Mouse (Mus musculus): Measurements from ENCODE around the gene Fzd4. TPM values are rescaled to one million over a fixed set of nuclear protein-coding genes. Genes with fewer than 3 reads are reported as not detected.

The Fzd4 gene
- total and polyA plus RNA-seq, 3 experiments, result 0.04 to 0.13 (median 0.04) TPM

DNA sequence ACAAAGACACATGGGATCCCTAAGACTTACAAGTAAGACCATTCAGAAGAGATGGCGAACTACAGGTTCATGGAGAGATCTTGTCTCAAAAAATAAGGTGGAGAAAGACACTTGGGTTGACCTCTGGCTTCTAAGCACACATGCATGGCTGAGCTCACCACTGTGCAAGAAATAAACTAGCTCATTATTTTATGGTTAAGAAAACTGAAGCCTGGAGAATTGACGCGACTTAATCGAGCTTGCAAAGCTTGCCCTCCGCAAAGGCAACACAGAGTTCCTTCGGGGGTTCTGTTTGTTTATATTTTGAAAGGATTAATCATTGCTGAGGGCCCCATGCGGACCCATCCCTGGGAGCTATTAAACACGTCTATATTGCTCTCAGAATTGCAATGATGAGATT is 18.5 kb downstream of the Fzd4 start:
- 0 out of 4 replicates have a peak, but pooled peaks cover 0 to 3% of the 10 kb centered on the region in 2 experiments for H3K4me1 ChIP-seq (ENCODE audit: control insufficient read depth in 1 of 2, insufficient read depth in 2 of 2)
- no peaks in the 10 kb centered on the region for H3K27me3 ChIP-seq (replicated peaks)
- no peaks in the 10 kb centered on the region for H3K36me3 ChIP-seq (replicated peaks in 1 of 2; ENCODE audit: control insufficient read depth in 1 of 2, insufficient read depth in 1 of 2, low read length in 1 of 2)
- H3K9me3 ChIP-seq (replicated peaks; ENCODE audit: low read length), result no peaks in the 10 kb centered on the region
- in situ Hi-C loops (cut with MboI; ENCODE audit: low pct_ligation_motif_present, low pct_unique_long_range_greater_than_20kb, low sequenced_read_pairs), result loop anchor here (10.0 kb wide), 1 partner anchor 58 kb away; no protein-coding TSS in a partner anchor
- H3K79me2 ChIP-seq (replicated peaks; ENCODE audit: control insufficient read depth, extremely low read depth, insufficient read depth, poor library complexity, severe bottlenecking), result no peaks in the 10 kb centered on the region
- no peak for DNase-seq (ENCODE audit: extremely low read depth)
- dilution Hi-C loops (cut with MboI; ENCODE audit: extremely low pct_ligation_motif_present, extremely low pct_unique_long_range_greater_than_20kb, low sequenced_read_pairs), result no loop called here
- TF ChIP-seq MAFK (IDR thresholded peaks at IDR 0.05; ENCODE audit: insufficient replicate concordance, low read length), result no peak
- no peak for TF ChIP-seq ZMIZ1 (IDR thresholded peaks at IDR 0.05; ENCODE audit: low read depth, low read length)
- TF ChIP-seq ZNF384 (IDR thresholded peaks at IDR 0.05; ENCODE audit: low read depth, low read length), result no peak
- no peak for TF ChIP-seq RCOR1 (conservative IDR thresholded peaks at IDR 0.05; ENCODE audit: low read depth, low read length)
- TF ChIP-seq MYC (IDR thresholded peaks at IDR 0.05; ENCODE audit: low read depth, low read length), result no peak
- TF ChIP-seq IRF4 (IDR thresholded peaks at IDR 0.05; ENCODE audit: low read depth, low read length), result no peak
- no peak for TF ChIP-seq PAX5 (IDR thresholded peaks at IDR 0.05; ENCODE audit: low read length)
- no peak for TF ChIP-seq SIN3A (IDR thresholded peaks at IDR 0.05; ENCODE audit: low read length)
- no peak for TF ChIP-seq NRF1 (IDR thresholded peaks at IDR 0.05; ENCODE audit: low read depth, low read length)
- no peak for TF ChIP-seq E2F4 (IDR thresholded peaks at IDR 0.05; ENCODE audit: insufficient replicate concordance, low read depth, low read length)
- TF ChIP-seq NELFE (IDR thresholded peaks at IDR 0.05; ENCODE audit: low read depth, low read length), result no peak
- TF ChIP-seq BHLHE40 (IDR thresholded peaks at IDR 0.05; ENCODE audit: low read depth, low read length), result no peak
- TF ChIP-seq MXI1 (IDR thresholded peaks at IDR 0.05; ENCODE audit: low read depth, low read length), result no peak
- TF ChIP-seq POLR2AphosphoS2 (IDR thresholded peaks at IDR 0.05; ENCODE audit: low read depth, low read length), result no peak
- no peak for TF ChIP-seq ZKSCAN1 (IDR thresholded peaks at IDR 0.05; ENCODE audit: borderline replicate concordance, low read depth, low read length)
- no peak for TF ChIP-seq MAX (IDR thresholded peaks at IDR 0.05; ENCODE audit: low read length)
- no peak for TF ChIP-seq POLR2A (IDR thresholded peaks at IDR 0.05; ENCODE audit: low read depth, low read length)
- TF ChIP-seq KAT2A (IDR thresholded peaks at IDR 0.05; ENCODE audit: insufficient replicate concordance, low read length), result no peak
- TF ChIP-seq TBP (conservative IDR thresholded peaks at IDR 0.05; ENCODE audit: low read depth, low read length), result no peak
- TF ChIP-seq CHD2 (IDR thresholded peaks at IDR 0.05; ENCODE audit: low read length), result no peak
- no peak overlapping the region for H3K27ac ChIP-seq (ENCODE audit: insufficient read depth, low read depth)
- H3K4me2 ChIP-seq (ENCODE audit: insufficient read depth, low read depth, poor library complexity, severe bottlenecking), result no peak overlapping the region
- no peak overlapping the region for H3K9ac ChIP-seq (ENCODE audit: insufficient read depth, low read depth)
- no peak overlapping the region for H3K4me3 ChIP-seq (replicated peaks in 1 of 3; ENCODE audit: low read depth in 2 of 3, low read length in 2 of 3, poor library complexity in 1 of 3)

- Histone ChIP-seq H3K4me1 (ENCODE audit: control insufficient read depth in 1 of 2, insufficient read depth in 2 of 2) (0 out of 4 replicates have a peak, but pooled peaks cover 0 to 3% of the 10 kb centered on the region in 2 experiments), H3K4me2 (ENCODE audit: insufficient read depth, low read depth, poor library complexity, severe bottlenecking) (no peak overlapping the region), H3K9me3 (replicated peaks; ENCODE audit: low read length) (no peaks in the 10 kb centered on the region), H3K79me2 (replicated peaks; ENCODE audit: control insufficient read depth, extremely low read depth, insufficient read depth, poor library complexity, severe bottlenecking) (no peaks in the 10 kb centered on the region), H3K4me3 (replicated peaks in 1 of 3; ENCODE audit: low read depth in 2 of 3, low read length in 2 of 3, poor library complexity in 1 of 3) (no peak overlapping the region), H3K9ac (ENCODE audit: insufficient read depth, low read depth) (no peak overlapping the region), H3K36me3 (replicated peaks in 1 of 2; ENCODE audit: control insufficient read depth in 1 of 2, insufficient read depth in 1 of 2, low read length in 1 of 2) (no peaks in the 10 kb centered on the region), H3K27me3 (replicated peaks) (no peaks in the 10 kb centered on the region), H3K27ac (ENCODE audit: insufficient read depth, low read depth) (no peak overlapping the region)
- in situ Hi-C loops (cut with MboI; ENCODE audit: low pct_ligation_motif_present, low pct_unique_long_range_greater_than_20kb, low sequenced_read_pairs), result loop anchor here (10.0 kb wide), 1 partner anchor 58 kb away; no protein-coding TSS in a partner anchor
- TF ChIP-seq RAD21 (IDR thresholded peaks at IDR 0.05; ENCODE audit: low read depth, low read length) (no peak), ZNF384 (IDR thresholded peaks at IDR 0.05; ENCODE audit: low read depth, low read length) (no peak), KAT2A (IDR thresholded peaks at IDR 0.05; ENCODE audit: insufficient replicate concordance, low read length) (no peak), E2F4 (IDR thresholded peaks at IDR 0.05; ENCODE audit: insufficient replicate concordance, low read depth, low read length) (no peak), ZKSCAN1 (IDR thresholded peaks at IDR 0.05; ENCODE audit: borderline replicate concordance, low read depth, low read length) (no peak), TCF12 (IDR thresholded peaks at IDR 0.05; ENCODE audit: low read depth, low read length) (no peak), ELF1 (IDR thresholded peaks at IDR 0.05; ENCODE audit: low read depth, low read length) (no peak), ETS1 (conservative IDR thresholded peaks at IDR 0.05; ENCODE audit: low read depth, low read length) (no peak), NELFE (IDR thresholded peaks at IDR 0.05; ENCODE audit: low read depth, low read length) (no peak), MEF2A (IDR thresholded peaks at IDR 0.05; ENCODE audit: borderline replicate concordance, low read depth, low read length) (no peak), SIN3A (IDR thresholded peaks at IDR 0.05; ENCODE audit: low read length) (no peak), CTCF (conservative IDR thresholded peaks at IDR 0.05 in 1 of 2, IDR thresholded peaks at IDR 0.05 in 1 of 2; ENCODE audit: low read depth in 2 of 2, low read length in 2 of 2) (no peak), CHD2 (IDR thresholded peaks at IDR 0.05; ENCODE audit: low read length) (no peak), ZMIZ1 (IDR thresholded peaks at IDR 0.05; ENCODE audit: low read depth, low read length) (no peak)
- dilution Hi-C loops (cut with MboI; ENCODE audit: extremely low pct_ligation_motif_present, extremely low pct_unique_long_range_greater_than_20kb, low sequenced_read_pairs), result no loop called here
- no peak for DNase-seq (ENCODE audit: extremely low read depth)
Observed at GRCm38 (mm10) chr7:89423194-89423593, 19.0 kb downstream of the Fzd4 start.

Data from CH12.LX (cell line).